Mouse (Mus musculus): Measurements from ENCODE around the gene Robo3.

- TF ChIP-seq CTCF (IDR thresholded peaks at IDR 0.05; ENCODE audit: low read depth) (no peak), EP300 (IDR thresholded peaks at IDR 0.05; ENCODE audit: low read depth) (no peak)
Observed at GRCm38 (mm10) chr9:37460961-37461340, 27.9 kb upstream of the Robo3 start.
